Mouse (Mus musculus) kidney, adult 2 months (tissue): Measurements from ENCODE around the gene 1700023F06Rik. TPM values are rescaled to one million over a fixed set of nuclear protein-coding genes. Genes with fewer than 3 reads are reported as not detected.

Source experiments
- DNase-seq: peaks from one replicate; pipeline ENCODE4 v3.0.0; 2021
- H3K27ac ChIP-seq: fragments of 200-500 bp; 2 replicates; pipeline ENCODE4 v1.5.1; 2012; ENCODE audit warnings: low read depth, low read length, control low read depth, inconsistent platforms; ENCODE audit not compliant: insufficient read depth
- H3K27me3 ChIP-seq: fragments of 200-500 bp; replicated peaks from 2 replicates; pipeline ENCODE4 v1.6.1; 2012; ENCODE audit warnings: mild to moderate bottlenecking, moderate library complexity, low read length, inconsistent platforms; ENCODE audit not compliant: control insufficient read depth, insufficient read depth
- H3K36me3 ChIP-seq: fragments of 200-500 bp; 2 replicates; pipeline ENCODE4 v1.6.1; 2012; ENCODE audit warnings: mild to moderate bottlenecking, moderate library complexity, low read length, inconsistent platforms; ENCODE audit not compliant: control insufficient read depth, insufficient read depth
- H3K4me1 ChIP-seq: fragments of 200-500 bp; 2 replicates; pipeline ENCODE4 v1.6.1; 2011; ENCODE audit warnings: low read length; ENCODE audit not compliant: control insufficient read depth, insufficient read depth
- H3K4me3 ChIP-seq: fragments of 200-500 bp; 2 replicates; pipeline ENCODE4 v1.5.1; 2011; ENCODE audit warnings: mild to moderate bottlenecking, low read depth, low read length, control low read depth; ENCODE audit not compliant: insufficient read depth
- CTCF ChIP-seq: fragments of 200-500 bp; conservative IDR thresholded peaks from 2 replicates; pipeline ENCODE4 v1.5.1; 2011; ENCODE audit warnings: low read depth, mild to moderate bottlenecking, control low read depth, low read length, moderate library complexity, mixed read lengths; ENCODE audit not compliant: insufficient read depth, insufficient read length
- POLR2A ChIP-seq: fragments of 200-500 bp; IDR thresholded peaks from one replicate; pipeline ENCODE4 v1.6.1; 2011; ENCODE audit warnings: low read depth, low read length, control low read depth
- WGBS: fragments of 180-500 bp; shearing (Covaris S2); methylation state at CpG from one replicate; pipeline ENCODE4 v1.1.7; 2018; 5-methylcytosine and 5-hydroxymethylcytosine counted together
- polyA plus RNA-seq: library from polyadenylated mRNA; depleted of rRNA; stranded (reverse); fragments of >200 nt; gene quantifications from 2 replicates; pipeline ENCODE4 v1.2.3, GENCODE M21; 2012; rRNA removed

1700023F06Rik gene
- polyA plus RNA-seq, 1 experiment, result 0.09 TPM

- Histone ChIP-seq H3K36me3 (no peaks in the 10 kb centered on the region), H3K27ac (peak overlapping the region; percentile 57), H3K4me1 (peaks cover 3% of the 10 kb centered on the region; the same call in 1 of the 2 replicates), H3K4me3 (peak overlapping the region; percentile 29), H3K27me3 (no peaks in the 10 kb centered on the region)
- TF ChIP-seq CTCF, result peak; percentile 95
- no peak for TF ChIP-seq POLR2A
- under 1% methylated on average over 25 of the region's 25 CpGs for WGBS
- peak; percentile 98 for DNase-seq
Measured at GRCm38 (mm10) chr11:103158621-103159478, 49.5 kb downstream of the 1700023F06Rik start.

- no peak for TF ChIP-seq POLR2A
- no peak for TF ChIP-seq CTCF
- Histone ChIP-seq H3K4me1 (peaks cover 6% of the 10 kb centered on the region), H3K27me3 (no peaks in the 10 kb centered on the region), H3K36me3 (no peaks in the 10 kb centered on the region), H3K4me3 (no peak overlapping the region), H3K27ac (no peak overlapping the region)
- no peak for DNase-seq
- WGBS, result 97% methylated on average over 4 of the region's 4 CpGs
Measured at GRCm38 (mm10) chr11:103149771-103150170, 58.6 kb downstream of the 1700023F06Rik start.

Other genes starting within 250 kb of the 1700023F06Rik start
- gene Nmt1, start 180.4 kb downstream of the 1700023F06Rik start, polyA plus RNA-seq, result 45.3 and 49.7 TPM in 2 replicates
- 49.5 and 51.3 TPM in 2 replicates for gene Dcakd, start 180.2 kb downstream of the 1700023F06Rik start, polyA plus RNA-seq
- gene Plcd3, start 106.9 kb downstream of the 1700023F06Rik start, polyA plus RNA-seq, result 14.9 and 18.1 TPM in 2 replicates
- 119 and 130 TPM in 2 replicates for gene Acbd4, start 106.9 kb downstream of the 1700023F06Rik start, polyA plus RNA-seq
- 24.9 and 26.4 TPM in 2 replicates for gene Hexim1, start 92.3 kb downstream of the 1700023F06Rik start, polyA plus RNA-seq
- 3.8 and 4.0 TPM in 2 replicates for gene Hexim2, start 76.1 kb downstream of the 1700023F06Rik start, polyA plus RNA-seq
- 32.7 and 35.5 TPM in 2 replicates for gene Fmnl1, start 37.5 kb downstream of the 1700023F06Rik start, polyA plus RNA-seq
- not detected in 2 replicates for gene Spata32, start 9.9 kb upstream of the 1700023F06Rik start, polyA plus RNA-seq
- gene Map3k14, start 58.9 kb upstream of the 1700023F06Rik start, polyA plus RNA-seq, result 8.0 and 8.6 TPM in 2 replicates
- gene Arhgap27, start 155.1 kb upstream of the 1700023F06Rik start, polyA plus RNA-seq, result 38.4 and 46.8 TPM in 2 replicates
- 21.9 and 24.0 TPM in 2 replicates for gene Plekhm1, start 204.1 kb upstream of the 1700023F06Rik start, polyA plus RNA-seq